Mouse (Mus musculus) layer of hippocampus, postnatal 25 days (tissue): Measurements from ENCODE around the gene Slc12a7. TPM values are rescaled to one million over a fixed set of nuclear protein-coding genes. Genes with fewer than 3 reads are reported as not detected.
"Not testable (repeated sequence)": the region's sequence is repeated elsewhere in the genome, so short reads cannot be mapped to it uniquely, and the experiment has no call there.

Source experiments
- DNase-seq, 2 experiments: peaks; one replicate each; pipeline ENCODE4 v3.0.0; 2022; ENCODE audit warnings: mixed read lengths in 2 of 2, low spot score in 1 of 2; ENCODE audit errors: extremely low spot score in 1 of 2
- total RNA-seq, 2 experiments: library from RNA; stranded (reverse); gene quantifications; 2 replicates each; pipeline ENCODE4 v1.2.3; 2021

Slc12a7 gene
- total RNA-seq, 2 experiments from 2014 or later, result 4.5 to 5.0 TPM

DNA sequence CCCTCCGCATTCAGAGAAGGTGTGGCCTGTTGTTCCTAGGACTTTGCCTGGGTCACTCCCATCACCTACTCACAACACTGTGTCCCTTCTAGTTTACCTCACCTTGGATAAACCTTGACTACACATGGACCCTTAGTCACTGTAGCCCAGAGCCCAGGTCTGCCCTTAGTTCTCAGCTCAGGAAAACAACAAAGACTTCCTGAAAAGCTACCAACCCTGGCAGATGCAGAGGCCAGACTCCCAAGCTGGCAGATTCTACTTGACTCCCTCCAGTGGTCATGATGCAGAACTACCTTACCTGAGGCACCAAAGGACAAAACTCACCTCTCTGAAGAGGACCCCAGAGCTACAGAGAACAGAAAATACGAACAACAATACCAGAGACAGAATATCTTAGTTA, 18.9 kb upstream of the Slc12a7 start:
- no peak for DNase-seq

- DNase-seq, result peak; percentile 70 to 92
Measured at GRCm38 (mm10) chr13:73718225-73718624, 14.7 kb upstream of the Slc12a7 start.

GRCm38 (mm10) chr13:73720241-73720640, 12.7 kb upstream of the Slc12a7 start:
- DNase-seq, result no peak

DNA sequence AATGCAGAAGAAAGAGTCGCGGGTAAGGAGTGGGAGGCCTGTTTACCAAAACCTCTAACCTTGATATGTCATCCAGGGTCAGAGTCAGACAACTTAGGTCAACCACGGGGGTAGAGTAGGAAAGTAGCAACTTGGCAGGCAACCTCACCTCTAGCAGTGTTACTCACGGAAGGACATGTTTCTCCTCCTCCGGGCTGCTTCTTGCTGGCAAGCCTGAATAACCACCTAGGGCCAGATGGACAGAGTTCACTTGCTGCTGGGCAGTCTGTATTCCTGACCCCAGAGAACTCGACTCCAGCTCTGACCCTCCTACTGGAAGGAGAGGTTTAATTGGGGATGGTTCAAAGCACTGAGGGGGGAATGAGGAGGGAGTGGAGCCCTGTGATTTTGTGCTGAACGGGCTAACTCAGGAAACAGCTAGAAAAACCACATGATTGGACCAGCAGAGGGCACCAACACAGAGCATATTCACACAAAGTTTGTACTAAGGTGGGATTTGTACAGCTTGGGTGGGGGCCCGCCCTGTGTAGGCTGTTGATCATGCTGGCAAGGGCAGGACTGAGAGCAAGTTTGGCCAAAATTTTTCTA, 9.7 kb upstream of the Slc12a7 start:
- peak; percentile 18 to 61 for DNase-seq

DNA sequence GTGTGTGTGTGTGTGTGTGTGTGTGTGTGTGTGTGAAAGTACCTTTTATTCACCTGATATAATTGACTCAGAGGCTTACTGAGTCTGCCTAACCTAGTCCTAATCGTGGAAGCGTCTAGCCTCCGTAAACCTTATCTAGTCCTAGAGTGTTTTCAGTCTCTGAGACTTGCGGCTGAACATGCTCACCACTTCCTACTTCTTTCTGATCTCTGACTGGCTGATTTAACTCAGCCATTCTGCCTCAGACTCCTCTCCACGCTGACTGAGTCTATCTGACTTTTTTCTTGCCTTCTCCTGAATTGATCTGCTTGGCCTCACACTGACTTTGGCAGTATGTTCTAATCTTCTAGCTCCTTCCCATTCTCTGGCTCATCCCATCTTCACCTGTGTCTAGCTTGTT, 7.6 kb upstream of the Slc12a7 start:
- no peak for DNase-seq

DNA sequence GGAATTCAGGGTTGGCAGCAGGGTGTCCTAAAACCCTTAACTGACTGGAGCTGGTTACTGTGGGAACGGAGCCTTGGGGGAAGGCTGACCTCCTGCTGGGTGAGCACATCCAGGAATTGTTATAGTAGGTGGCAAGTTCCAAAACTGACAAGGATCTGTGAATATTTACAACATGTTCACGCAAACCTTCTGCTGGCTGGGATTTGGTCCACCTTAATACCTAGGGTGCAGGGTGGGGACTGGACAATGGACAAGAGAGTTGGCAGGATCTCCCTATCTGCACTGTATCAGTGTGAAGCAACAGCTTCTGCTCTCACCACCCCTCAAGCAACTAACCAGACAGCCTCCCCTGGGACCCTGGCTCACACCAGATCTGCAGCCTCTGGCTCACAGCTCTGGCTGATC, 5.3 kb upstream of the Slc12a7 start:
- no peak for DNase-seq

GRCm38 (mm10) chr13:73728633-73729032, 4.3 kb upstream of the Slc12a7 start:
- DNase-seq, result no peak

DNA sequence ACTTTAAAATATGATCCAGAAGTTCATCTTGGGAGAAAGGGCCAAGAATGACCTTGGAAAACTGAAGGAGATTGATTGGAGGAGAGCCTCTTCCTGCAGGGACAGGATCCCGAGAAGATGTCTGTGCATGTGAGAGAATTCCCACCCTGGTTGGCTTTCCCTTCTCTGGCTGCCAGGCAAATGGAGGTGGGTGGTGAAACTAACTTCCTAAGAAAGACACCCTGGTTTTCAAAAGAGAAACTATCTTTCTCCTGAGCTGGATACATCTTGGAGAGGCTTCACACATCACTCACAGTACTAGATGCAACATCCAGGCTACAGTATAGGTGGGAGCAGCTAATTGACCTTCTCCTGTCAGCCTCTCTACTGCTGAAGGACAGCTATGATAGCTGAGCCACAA, 2.0 kb upstream of the Slc12a7 start:
- DNase-seq, result no peak

GRCm38 (mm10) chr13:73732235-73732634, 659 bp upstream of the Slc12a7 start:
- DNase-seq, result no peak

GRCm38 (mm10) chr13:73734379-73734778, 1.5 kb downstream of the Slc12a7 start:
- no peak for DNase-seq

- DNase-seq, result no peak
Measured at GRCm38 (mm10) chr13:73735270-73735669, 2.4 kb downstream of the Slc12a7 start.

DNA sequence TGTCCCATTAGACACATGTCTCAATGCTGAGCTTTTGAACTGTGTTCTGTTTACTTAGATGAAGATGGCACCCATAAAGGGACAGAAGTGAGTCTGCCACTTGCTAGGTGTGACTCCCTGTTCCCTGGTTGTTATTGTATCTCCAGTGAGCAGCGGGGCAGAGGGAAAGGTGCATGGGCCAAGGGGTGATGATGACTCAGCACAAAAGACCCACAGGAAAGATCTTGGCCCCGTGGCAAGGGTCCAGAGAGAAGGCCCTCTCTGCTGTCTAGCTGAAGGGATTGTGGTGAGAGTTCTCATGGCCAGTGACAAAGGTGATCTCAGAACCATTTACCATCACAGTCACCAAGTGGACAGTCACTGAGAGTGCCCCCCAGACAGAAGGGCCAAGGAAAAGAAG, 3.0 kb downstream of the Slc12a7 start:
- DNase-seq, result no peak

- no peak for DNase-seq
Measured at GRCm38 (mm10) chr13:73736943-73737342, 4.0 kb downstream of the Slc12a7 start.

DNA sequence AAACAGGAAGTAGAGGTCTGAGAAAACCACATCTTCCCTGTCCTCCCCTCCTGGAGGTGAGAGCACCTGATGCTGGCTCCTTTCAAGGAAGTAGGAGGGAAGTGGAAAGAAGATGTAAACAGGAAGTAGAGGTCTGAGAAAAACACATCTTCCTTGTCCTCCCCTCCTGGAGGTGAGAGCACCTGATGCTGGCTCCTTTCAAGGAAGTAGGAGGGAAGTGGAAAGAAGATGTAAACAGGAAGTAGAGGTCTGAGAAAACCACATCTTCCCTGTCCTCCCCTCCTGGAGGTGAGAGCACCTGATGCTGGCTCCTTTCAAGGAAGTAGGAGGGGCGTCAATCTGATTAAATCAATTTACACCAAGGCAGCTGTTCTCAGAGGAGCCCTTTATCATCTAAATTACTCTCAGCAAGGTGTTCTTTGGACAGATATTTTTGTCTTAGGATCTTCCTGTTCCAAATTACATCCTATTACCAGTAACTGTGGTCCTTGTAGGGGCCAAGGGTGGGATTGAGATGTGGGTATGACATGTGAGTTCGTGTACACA, 7.6 kb downstream of the Slc12a7 start:
- DNase-seq, result not testable (repeated sequence)

DNA sequence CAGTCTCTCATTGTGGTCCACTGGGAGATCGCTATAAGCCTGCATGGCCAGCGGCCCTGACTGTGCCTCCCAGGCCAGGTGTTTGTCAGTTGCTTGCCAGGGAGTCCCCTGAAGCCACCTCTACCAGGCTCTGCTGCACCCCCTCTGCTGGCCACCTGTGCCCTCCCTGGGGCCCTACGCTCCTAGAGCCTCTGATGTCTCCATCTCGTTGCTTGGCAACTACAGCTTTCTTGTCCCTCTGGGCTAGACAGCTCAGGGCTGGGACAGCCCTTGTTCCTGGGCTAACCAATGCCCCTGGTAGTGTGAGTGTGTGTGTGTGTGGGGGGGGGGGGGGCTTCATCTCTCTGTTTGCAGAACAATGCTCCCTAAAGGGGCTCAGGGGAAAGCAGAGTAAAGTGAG, 10.1 kb downstream of the Slc12a7 start:
- DNase-seq, result no peak

DNA sequence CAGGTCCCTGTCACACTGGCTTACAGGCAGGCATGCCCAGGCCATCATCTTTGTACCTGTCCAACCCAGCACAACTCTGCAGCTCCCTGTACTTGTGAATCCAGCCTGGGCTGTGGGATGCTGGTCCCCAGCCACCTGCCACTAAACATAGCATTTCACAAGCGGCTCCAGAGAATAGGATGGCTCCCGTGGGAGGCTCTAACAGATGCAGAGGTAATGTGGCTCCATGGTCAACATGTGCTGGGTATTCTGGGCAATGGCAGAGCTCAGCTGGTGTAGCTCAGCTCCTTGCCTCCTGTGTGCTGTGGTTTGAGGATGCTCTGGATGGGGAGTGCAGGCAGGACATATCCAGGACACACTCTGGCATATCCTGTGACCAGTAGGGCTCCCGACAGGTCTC, 10.8 kb downstream of the Slc12a7 start:
- no peak for DNase-seq

DNA sequence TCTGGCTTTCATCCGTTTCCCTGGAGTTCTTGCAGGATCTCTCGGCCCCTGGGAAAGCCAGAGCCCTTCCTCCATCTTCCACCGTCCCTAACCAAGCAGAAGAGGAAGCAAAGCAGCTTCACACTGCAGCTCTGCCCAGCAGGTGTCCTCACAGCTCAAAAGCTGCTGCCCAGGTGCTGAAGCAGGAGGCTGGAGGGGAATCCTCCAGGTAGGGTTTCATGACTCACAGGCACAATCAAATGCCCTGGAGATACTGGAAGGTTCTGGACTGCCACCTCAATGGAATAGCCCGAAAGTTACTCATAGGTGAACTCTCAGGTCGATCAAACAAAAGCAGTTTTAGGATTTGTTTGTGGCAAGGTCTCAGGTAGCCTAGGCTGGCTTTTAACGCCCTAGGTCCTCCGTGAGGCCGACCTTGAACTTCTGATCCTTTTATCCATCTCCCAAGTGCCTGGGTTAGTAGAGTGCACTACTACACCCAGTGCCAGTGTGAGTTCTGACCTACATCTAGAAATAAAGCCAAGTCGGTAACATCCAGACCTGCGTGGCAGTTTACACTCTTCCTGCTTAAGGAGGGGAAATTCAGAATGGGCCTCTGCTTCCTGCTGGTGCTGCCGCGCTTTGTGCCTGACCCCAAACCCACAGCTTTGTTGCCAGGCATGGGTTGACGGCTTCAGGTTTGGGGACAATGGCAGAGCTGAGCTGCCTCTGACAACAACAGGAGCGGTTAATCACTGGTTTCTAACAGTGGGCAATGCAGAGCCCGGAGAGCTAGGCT, 16.0 kb downstream of the Slc12a7 start:
- DNase-seq, result no peak

DNA sequence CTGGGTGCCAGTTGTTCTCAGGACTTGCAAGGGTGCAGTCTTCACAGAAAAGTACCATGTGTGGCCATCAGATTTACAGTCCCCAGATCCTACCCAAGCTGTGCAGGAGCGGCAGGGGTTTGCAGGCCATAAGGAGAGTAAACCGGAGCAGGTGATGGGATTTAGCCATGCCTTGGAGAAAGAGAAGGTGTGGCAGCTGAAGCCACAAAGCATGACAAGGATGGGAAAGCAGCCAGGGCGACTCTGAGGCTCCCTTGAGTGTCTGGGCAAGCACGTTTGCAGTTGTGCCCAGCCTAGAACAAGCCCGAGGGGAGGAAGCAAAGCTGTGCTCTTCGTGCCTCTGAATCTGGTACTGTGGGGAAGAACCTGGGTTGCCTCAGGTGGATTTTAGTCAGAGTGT, 17.5 kb downstream of the Slc12a7 start:
- no peak for DNase-seq

DNA sequence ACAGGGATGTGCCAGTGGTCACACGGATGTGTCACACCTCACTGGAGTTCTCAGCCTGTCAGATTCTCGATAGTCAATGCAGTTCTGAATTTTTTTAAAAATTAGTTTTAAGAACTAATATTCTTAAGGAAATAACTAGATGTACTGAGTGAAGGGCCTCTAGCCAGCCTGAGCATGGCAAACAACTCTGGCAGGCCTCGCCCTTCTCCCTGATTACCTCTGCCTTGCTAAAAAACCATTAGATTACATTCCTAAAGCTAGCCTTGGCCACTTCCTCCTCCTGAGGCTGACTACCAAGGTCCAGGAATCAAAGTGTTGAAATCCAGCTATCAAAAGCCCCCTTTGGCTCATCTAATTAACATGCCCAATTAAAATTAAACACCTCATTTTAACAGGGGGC, 18.4 kb downstream of the Slc12a7 start:
- DNase-seq, result no peak

- DNase-seq, result no peak
Measured at GRCm38 (mm10) chr13:73755809-73756208, 22.9 kb downstream of the Slc12a7 start.

GRCm38 (mm10) chr13:73756916-73757315, 24.0 kb downstream of the Slc12a7 start:
- DNase-seq, result no peak

DNA sequence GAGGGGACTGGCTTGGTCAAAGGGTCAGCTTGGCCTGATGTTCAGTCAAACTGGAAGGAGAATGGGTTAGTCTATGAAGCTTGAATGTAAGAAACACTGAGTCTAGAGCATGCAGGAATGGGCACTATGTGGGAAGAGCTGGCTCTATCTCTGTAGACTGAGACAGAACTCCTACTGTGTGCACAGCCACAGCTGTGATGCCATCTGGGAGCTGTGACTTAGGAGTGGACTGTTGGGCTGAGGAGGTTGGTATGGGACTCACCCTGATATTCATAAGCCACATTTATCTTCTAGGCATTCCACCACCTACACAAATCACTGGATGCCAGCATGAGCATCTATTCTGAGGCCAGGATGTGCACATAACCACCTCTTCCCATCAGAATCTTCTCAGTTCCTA, 24.5 kb downstream of the Slc12a7 start:
- DNase-seq, result no peak
